Mouse (Mus musculus) neural tube, embryonic 14.5 days (tissue): ENCODE measurements around the gene Brox. TPM values are rescaled to one million over a fixed set of nuclear protein-coding genes. Genes with fewer than 3 reads are reported as not detected.

Experiments used
- ATAC-seq: fragments of 200-750 bp; cut with Nextera tagmentation; 2 replicates; pipeline ENCODE4 v1.8.0; 2017; ENCODE audit warnings: low read depth, mild to moderate bottlenecking, moderate TSS enrichment, moderate library complexity
- H3K27ac ChIP-seq: fragments of 300-500 bp; sonication (generic); 2 replicates; pipeline ENCODE4 v1.5.1; 2014; ENCODE audit warnings: low read depth, mild to moderate bottlenecking, control low read depth, low read length, moderate library complexity, mixed read lengths
- H3K27me3 ChIP-seq: fragments of 300-500 bp; sonication (generic); 2 replicates; pipeline ENCODE4 v1.6.1; 2014; ENCODE audit warnings: low read length; ENCODE audit not compliant: control insufficient read depth, insufficient read depth
- H3K36me3 ChIP-seq: fragments of 300-500 bp; sonication (generic); 2 replicates; pipeline ENCODE4 v1.6.1; 2014; ENCODE audit warnings: low read length, mixed read lengths; ENCODE audit not compliant: control insufficient read depth, insufficient read depth
- H3K4me1 ChIP-seq: fragments of 300-500 bp; sonication (generic); 2 replicates; pipeline ENCODE4 v1.6.1; 2014; ENCODE audit warnings: low read length; ENCODE audit not compliant: control insufficient read depth, insufficient read depth
- H3K4me2 ChIP-seq: fragments of 300-500 bp; sonication (generic); 2 replicates; pipeline ENCODE4 v1.6.1; 2014; ENCODE audit warnings: mild to moderate bottlenecking, low read depth, low read length, control low read depth
- H3K4me3 ChIP-seq: fragments of 300-500 bp; sonication (generic); 2 replicates; pipeline ENCODE4 v1.5.1; 2014; ENCODE audit warnings: low read depth, low read length, control low read depth, mixed read lengths
- H3K9ac ChIP-seq: fragments of 300-500 bp; sonication (generic); replicated peaks from 2 replicates; pipeline ENCODE4 v1.6.1; 2014; ENCODE audit warnings: low read depth, mild to moderate bottlenecking, control low read depth, low read length, mixed read lengths
- H3K9me3 ChIP-seq: fragments of 300-500 bp; sonication (generic); 2 replicates; pipeline ENCODE4 v1.6.1; 2016; ENCODE audit warnings: low read length; ENCODE audit not compliant: control insufficient read depth
- WGBS: fragments of 180-500 bp; shearing (Covaris S2); extraction: QIAGEN DNeasy Blood & Tissue Kit; methylation state at CpG from one replicate; pipeline ENCODE4 v1.1.7; 2014; 5-methylcytosine and 5-hydroxymethylcytosine counted together
- polyA plus RNA-seq: library from polyadenylated mRNA; unstranded; fragments of >200 nt; fragmentation: Nextera tagmentation; extraction: Ambion mirVana; gene quantifications from 2 replicates; pipeline ENCODE4 v1.2.1, GENCODE M21; 2014

The Brox gene
- polyA plus RNA-seq, 1 experiment from 2014 or later = 122 TPM

DNA sequence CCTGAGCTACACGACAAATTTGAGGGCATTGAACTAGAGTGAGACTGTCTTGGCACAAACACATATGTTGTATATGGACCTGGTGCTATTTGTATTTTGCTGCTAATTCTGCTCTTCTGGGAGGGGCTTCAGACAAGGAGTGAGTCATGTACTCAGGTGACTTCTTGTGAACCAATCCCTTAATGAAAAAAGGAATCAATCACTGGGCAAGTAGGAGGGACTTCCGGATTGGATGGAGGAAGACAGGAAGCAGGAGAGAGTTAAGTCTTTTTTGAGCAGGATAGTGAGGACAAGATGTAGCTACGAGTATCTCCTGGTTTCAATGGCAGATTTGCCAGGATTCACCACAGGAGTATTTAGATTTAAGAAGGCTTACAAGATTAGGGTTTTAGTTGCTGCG lies 7.5 kb downstream of the Brox start:
- Histone ChIP-seq H3K27me3 (no peaks in the 10 kb centered on the region), H3K4me2 (no peak overlapping the region), H3K9ac (no peak overlapping the region), H3K9me3 (no peaks in the 10 kb centered on the region), H3K27ac (no peak overlapping the region), H3K4me3 (no peak overlapping the region), H3K36me3 (peaks cover 65% of the 10 kb centered on the region), H3K4me1 (no peaks in the 10 kb centered on the region)
- no peak for ATAC-seq
- 95% methylated on average over 4 of the region's 4 CpGs for WGBS

DNA sequence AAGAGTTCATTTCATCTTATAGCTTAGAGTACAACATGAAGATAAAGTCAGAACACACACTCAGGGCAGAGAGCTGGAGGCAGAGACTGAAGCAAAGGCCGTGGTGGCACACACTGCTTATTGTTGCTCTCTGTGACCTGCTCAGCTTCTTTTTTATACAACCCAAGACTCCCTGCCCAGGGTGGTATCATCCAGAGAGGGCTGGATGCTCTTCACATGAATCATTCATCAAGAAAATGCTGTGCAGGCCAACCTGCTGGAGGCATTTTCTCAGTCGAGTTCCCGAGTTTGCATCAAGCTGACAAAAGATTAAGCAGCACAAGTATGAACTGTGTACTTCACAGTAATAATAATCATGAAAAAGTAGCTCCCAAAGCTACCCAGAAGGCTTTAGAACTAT lies 8.7 kb downstream of the Brox start:
- ATAC-seq = no peak
- no peak overlapping the region for H3K9ac ChIP-seq
- 87% methylated on average over 3 of the region's 3 CpGs for WGBS
- H3K4me2 ChIP-seq = no peak overlapping the region
- H3K9me3 ChIP-seq = no peaks in the 10 kb centered on the region
- H3K27me3 ChIP-seq = no peaks in the 10 kb centered on the region
- no peaks in the 10 kb centered on the region for H3K4me1 ChIP-seq
- H3K27ac ChIP-seq = no peak overlapping the region
- no peak overlapping the region for H3K4me3 ChIP-seq
- H3K36me3 ChIP-seq = peaks cover 71% of the 10 kb centered on the region

DNA sequence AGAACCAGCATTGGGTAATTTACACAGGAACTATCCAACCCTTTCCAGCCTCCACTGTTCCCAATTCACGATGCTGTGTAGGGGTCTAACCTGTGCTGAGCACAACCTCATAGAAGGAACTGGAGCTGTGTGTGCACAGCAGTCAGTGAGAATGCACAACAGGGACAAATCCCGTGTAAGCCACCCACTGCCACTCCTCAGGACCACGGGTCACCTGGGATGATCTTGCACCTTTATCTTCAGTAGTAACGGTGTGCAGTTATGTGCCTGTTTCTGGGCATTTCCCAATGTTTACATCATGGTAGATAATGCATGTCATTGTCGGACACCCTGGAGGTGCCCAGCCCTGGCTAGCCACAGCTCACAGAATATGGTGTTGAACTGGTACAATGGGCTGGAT lies 21.3 kb downstream of the Brox start:
- Histone ChIP-seq H3K36me3 (peaks cover 29% of the 10 kb centered on the region), H3K27ac (no peak overlapping the region), H3K9me3 (no peaks in the 10 kb centered on the region), H3K9ac (no peak overlapping the region), H3K4me1 (no peaks in the 10 kb centered on the region), H3K4me2 (no peak overlapping the region), H3K27me3 (no peaks in the 10 kb centered on the region), H3K4me3 (no peak overlapping the region)
- WGBS = 84% methylated on average over 5 of the region's 5 CpGs
- ATAC-seq = no peak

DNA sequence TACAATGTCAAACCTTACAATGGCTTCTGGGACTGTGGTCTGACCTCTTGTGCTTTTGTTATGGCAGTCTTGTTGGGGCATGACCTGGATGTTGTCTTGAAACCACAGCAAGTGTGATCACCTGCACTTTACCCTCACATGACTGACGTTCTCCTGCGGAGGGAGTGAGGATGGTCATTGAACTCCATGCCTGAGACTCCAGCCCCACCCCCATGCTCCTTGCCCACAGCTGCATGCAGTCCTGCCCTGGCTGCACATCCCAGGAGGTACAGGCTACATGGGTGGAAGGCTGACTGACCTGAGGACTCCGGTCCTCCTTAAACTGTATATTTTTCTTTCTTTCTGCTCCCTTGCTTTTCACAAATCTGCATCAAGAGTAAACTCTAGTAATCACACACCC lies 22.7 kb downstream of the Brox start:
- 72% methylated on average over 3 of the region's 3 CpGs for WGBS
- no peak overlapping the region for H3K4me3 ChIP-seq
- no peak overlapping the region for H3K9ac ChIP-seq
- H3K27ac ChIP-seq = no peak overlapping the region
- peaks cover 18% of the 10 kb centered on the region for H3K36me3 ChIP-seq
- H3K27me3 ChIP-seq = no peaks in the 10 kb centered on the region
- no peak for ATAC-seq
- H3K4me2 ChIP-seq = no peak overlapping the region
- no peaks in the 10 kb centered on the region for H3K9me3 ChIP-seq
- no peaks in the 10 kb centered on the region for H3K4me1 ChIP-seq

DNA sequence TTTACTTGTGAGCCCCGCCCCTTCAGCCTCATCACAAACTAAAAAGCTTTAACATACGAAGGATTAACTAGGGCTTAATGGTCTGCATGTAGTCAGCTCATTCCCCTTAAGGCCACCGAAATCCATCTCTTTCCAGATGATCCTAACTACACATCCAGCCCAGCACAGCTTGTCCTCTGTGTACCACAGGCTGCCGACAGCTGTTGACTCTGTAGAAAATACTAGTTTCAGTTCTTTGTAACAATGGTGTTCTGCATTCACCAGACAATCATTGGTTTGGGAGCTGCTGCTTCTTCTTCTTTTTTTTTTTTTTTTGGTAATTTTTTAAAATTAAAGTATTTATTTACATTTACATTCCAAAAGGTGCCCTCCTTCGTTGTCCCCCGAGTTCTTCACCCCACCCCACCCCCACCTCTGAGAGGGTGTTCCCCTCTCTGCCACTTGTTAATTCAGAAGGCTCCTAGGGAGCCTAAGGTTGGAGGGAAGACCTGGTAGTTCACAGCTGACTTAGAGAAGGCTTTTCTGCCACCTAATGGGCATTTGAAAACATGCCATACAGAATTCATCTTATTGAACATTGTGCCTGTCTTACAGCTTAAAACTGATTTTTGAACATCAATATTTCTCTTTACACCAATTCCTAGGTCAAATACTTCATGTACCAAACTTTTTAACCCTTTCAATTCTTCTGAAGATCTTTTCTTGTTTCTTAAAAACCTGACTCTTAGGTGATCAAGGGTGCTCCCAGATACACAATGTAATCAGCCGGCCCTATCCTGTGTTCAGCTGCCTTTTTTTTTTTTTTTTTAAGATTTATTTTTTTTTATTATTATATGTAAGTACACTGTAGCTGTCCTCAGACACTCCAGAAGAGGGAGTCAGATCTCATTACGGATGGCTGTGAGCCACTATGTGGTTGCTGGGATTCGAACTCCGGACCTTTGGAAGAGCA lies 23.9 kb downstream of the Brox start:
- H3K9me3 ChIP-seq = no peaks in the 10 kb centered on the region
- 59% methylated on average over 10 of the region's 10 CpGs for WGBS
- no peak overlapping the region for H3K4me3 ChIP-seq
- no peaks in the 10 kb centered on the region for H3K4me1 ChIP-seq
- H3K36me3 ChIP-seq = 0 out of 2 replicates have a peak, but pooled peaks cover 8% of the 10 kb centered on the region
- no peak overlapping the region for H3K9ac ChIP-seq
- H3K4me2 ChIP-seq = no peak overlapping the region
- no peak overlapping the region for H3K27ac ChIP-seq
- ATAC-seq = peak; percentile 49; the same call in 1 of the 2 replicates
- H3K27me3 ChIP-seq = no peaks in the 10 kb centered on the region

DNA sequence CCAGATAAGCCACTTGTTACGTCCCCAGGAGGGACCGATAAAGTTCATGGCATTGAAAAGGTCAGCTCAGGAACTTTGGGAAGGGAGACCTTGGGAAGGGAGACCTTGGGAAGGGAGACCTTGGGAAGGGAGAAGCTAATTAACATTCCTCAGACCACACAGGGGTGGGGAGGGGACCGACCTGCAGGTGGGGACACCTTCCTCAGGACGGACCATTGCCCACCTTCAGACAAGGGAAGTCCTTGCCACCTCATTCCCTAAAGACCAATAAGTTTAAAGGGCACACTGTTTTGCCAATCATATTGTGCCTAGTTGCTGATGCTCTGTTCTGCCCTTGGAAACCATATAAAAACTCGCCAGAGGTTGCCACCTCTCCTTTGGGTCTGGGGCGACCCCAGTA lies 29.4 kb downstream of the Brox start:
- Histone ChIP-seq H3K27ac (no peak overlapping the region), H3K4me2 (no peak overlapping the region), H3K9me3 (no peaks in the 10 kb centered on the region), H3K4me1 (no peaks in the 10 kb centered on the region), H3K27me3 (no peaks in the 10 kb centered on the region), H3K36me3 (no peaks in the 10 kb centered on the region), H3K4me3 (no peak overlapping the region), H3K9ac (no peak overlapping the region)
- no peak for ATAC-seq
- 83% methylated on average over 6 of the region's 6 CpGs for WGBS

DNA sequence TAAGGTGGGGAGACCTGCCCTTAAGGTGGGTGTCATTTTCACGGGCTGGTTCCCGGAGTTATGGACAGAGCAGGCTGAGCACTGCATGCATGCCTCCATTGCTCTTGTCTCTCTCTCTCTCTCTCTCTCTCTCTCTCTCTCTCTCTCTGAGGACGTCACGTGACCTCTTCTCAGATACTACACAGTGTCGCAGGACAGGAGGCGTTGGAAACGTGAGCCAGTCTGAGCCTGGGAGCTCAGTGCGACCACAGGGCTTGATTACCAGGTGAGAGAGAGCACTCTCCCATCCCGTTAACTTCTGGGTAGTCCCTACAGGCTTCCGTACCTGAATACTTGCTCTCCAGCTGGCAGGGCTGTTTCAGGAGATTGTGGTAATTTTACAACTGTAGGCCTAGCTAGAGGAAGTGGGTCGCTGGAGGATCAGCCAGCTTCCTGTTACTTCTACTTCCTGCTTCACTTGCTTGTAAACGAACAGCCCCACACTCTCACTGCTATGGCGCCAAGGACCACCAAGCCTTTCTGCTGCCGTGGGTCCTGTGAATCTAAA lies 31.1 kb downstream of the Brox start:
- Histone ChIP-seq H3K36me3 (no peaks in the 10 kb centered on the region), H3K27me3 (no peaks in the 10 kb centered on the region), H3K4me1 (no peaks in the 10 kb centered on the region), H3K27ac (no peak overlapping the region), H3K9ac (no peak overlapping the region), H3K9me3 (no peaks in the 10 kb centered on the region), H3K4me2 (no peak overlapping the region), H3K4me3 (no peak overlapping the region)
- no peak for ATAC-seq
- WGBS = 75% methylated on average over 14 of the region's 14 CpGs

DNA sequence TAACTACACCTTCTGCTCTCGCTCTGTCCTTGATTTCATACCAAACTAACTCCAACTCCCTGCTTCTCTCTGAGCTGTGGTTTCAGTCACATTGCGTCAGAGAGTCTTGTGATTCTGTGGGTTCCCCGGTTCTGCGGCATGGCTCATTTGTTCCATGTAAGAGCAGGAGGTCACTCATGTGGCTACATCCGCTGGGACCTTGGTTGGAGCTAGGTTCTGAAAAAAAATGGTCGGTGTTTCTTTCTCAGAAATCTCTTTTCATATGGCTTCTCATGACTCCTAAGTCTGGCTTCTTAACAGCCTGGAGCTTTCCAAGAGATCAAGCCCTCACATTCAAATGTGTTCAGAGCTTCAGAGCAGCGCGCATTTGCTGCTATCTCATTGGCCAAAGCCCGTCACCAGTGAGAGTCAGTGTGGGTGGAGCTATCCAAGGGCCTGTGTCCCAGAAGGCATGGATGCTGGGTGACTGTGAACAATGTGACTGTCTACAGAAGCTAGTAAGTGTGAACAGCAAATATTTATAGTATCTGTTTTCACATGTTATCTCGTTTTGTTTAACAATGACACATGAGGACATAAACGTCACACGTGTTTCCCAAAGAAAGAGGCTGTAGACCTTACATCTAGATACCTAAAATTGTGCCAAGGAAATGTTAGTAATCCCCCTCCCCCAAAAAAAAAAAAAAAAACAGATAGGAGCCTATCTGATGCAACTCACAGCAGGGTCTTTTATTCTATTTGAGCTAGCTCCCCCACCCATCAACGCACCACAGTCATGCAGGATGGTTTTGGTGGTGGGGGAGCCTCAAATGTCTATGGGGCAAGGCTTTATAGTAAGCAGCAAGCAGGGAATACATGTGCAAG lies 32.7 kb downstream of the Brox start:
- H3K4me2 ChIP-seq = no peak overlapping the region
- no peak overlapping the region for H3K27ac ChIP-seq
- H3K9ac ChIP-seq = no peak overlapping the region
- ATAC-seq = no peak
- H3K27me3 ChIP-seq = no peaks in the 10 kb centered on the region
- 82% methylated on average over 13 of the region's 13 CpGs for WGBS
- no peaks in the 10 kb centered on the region for H3K4me1 ChIP-seq
- H3K4me3 ChIP-seq = no peak overlapping the region
- no peaks in the 10 kb centered on the region for H3K9me3 ChIP-seq
- H3K36me3 ChIP-seq = no peaks in the 10 kb centered on the region

DNA sequence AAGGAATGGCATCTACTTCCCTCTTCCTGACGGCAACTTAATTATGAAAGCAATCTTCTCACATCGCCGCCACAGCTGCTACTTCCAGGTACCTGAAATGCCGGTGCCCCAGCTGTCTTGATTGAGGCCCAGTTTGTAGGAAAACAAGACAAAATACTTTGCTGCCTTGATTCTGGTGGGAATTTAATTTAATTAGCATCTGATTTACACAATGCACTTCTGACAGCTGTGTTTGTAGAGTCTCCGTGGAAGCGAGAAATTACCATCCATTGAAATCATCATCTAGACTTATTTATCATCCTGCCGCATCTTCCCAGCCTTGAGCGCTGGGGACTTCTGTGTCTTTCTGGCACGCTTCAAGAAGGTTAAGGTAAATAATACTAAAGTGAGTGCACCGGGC lies 44.5 kb downstream of the Brox start:
- Histone ChIP-seq H3K36me3 (no peaks in the 10 kb centered on the region), H3K4me1 (no peaks in the 10 kb centered on the region), H3K4me3 (no peak overlapping the region), H3K9me3 (no peaks in the 10 kb centered on the region), H3K9ac (no peak overlapping the region), H3K27ac (no peak overlapping the region), H3K4me2 (no peak overlapping the region), H3K27me3 (no peaks in the 10 kb centered on the region)
- ATAC-seq = no peak
- 25% methylated on average over 10 of the region's 10 CpGs for WGBS
